Mouse (Mus musculus): ENCODE results near the gene Fam160a2.
"Not testable (repeated sequence)": the region's sequence is repeated elsewhere in the genome, so short reads cannot be mapped to it uniquely, and the experiment has no call there.

The Fam160a2 gene

DNA sequence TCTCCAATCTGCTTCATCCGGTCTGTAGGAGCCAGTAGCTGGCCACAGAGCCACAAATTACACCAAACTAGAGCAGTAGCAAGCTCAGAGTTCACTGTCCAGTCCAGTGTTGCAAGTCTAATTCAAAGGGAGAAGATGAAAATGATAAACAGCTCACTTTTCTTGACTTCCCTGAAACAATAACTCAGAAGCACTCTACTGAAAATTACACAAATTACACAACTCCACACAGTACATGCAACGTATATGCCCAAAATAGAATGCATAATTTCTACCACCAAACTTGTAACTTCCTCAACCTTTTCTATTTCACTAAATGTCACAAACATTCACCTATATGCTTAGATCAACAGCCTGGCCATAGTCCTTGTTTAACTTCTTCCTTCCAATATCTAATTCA, 9.6 kb downstream of the Fam160a2 start:
- no peak for DNase-seq

DNA sequence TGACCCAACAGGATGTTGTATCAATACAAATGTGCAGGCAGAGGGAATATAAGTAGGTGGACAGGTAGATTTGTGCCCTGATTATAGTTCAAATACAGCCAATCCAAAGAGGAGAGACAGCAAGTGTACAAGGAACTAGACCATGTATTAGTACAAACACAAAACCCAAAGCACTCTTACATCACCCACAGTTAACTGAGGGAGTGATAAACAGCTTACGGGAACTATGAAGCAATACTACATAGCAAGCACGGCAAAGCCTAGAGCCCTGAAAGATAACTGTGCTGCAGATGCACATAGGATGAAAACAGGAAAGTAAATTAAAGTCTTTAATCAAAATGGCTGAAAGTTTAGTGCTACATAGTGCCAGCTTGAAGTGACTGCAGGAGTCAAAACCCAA, 12.2 kb downstream of the Fam160a2 start:
- no peak for DNase-seq

DNA sequence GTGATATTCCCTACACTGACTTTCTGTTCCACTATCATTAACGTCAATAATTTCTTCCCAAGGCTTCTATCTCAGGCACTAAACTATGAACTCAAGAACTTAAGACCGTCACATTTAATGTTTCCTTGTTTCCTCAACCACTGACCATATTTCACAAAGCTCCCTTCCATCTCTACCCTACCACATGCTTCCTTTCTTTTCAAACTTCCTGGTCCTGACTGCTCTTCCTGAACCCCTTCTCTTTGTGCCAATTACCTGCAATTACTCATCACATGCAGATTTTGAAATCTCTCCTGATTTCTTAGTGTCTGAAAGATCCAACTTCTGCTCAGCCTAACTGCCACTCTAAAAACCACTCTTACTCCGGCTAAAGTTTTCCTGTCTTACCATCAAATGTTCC, 19.5 kb downstream of the Fam160a2 start:
- DNase-seq: no peak

DNA sequence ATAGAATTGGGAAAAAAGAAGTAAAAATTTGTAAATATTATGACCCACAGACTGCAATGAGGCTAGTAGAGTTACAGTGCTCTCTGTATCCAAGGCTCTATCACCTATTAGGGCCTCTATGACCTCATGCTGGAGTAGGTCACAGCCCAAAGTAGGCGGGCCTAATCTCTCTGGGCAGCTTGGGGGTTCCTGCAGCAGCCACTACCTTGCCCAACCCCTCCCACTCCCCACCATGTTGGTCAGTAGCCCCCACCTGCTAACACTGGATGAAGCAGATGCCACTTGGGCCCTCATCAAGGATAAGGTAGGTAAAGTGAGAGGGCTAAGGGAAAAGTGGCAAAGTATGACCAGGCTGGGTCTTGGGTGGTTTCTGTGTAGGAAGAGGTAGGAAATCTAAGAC, 25.0 kb downstream of the Fam160a2 start, which contains the start of gene Gm5901:
Gene Gm5901 (plus strand): TSS at position 173 of the 400 bp plus-strand sequence.
- no peak for DNase-seq

DNA sequence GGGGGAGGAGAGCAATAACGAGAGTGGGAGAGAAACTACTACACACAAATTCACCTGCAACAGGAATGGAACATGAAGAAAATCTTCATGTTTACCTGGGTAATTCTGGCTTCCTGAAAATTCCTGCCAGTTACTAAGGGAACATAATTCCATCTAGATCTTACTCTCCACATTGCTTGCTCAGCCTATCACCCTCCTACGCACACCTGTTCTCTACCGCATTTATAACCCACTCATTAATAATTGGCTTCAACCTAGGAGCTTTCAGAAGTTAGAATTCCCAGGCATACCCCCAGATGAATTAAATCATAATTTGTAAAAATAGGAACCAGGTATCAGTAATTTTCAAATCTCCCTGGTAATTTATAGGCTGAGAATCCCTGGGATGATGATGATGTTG, 25.9 kb downstream of the Fam160a2 start:
- no peak for DNase-seq

DNA sequence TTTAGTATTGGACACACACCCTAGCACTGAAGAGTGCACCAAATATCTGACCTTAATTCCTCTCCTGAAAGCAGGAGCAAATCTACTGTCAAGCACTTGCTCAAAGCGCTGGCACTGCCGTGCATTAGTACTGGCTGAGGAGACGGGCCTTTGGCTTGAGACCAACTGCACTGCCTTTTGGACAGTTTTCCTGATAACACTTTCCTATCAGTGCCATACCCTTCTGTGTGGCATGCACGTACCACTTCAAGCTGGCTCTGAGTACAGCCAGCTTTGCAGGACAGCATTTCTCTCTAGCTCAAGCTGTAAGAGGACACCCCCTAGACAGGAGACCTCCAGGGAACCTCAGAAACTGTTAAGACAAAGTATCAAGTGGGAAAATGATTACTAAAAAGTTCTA, 26.3 kb downstream of the Fam160a2 start:
- no peak for DNase-seq

DNA sequence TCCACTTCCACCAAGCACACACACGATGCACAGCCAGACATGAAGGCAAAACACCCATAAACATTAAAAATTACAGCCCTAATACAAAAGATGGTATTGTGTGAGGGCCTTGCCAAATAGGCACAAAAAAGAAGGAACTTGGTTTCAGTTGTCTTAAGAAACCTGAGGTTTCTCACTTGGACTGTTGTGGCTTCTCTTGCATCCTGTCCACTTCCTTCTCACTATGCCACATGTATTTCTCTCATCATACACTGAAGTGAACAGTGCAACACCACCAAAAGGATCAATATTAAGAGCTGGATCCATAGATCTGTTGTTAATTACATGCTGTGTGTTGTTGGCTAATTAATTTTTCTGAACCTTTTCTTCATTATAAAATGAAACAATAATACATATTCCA, 26.9 kb downstream of the Fam160a2 start:
- DNase-seq: no peak

DNA sequence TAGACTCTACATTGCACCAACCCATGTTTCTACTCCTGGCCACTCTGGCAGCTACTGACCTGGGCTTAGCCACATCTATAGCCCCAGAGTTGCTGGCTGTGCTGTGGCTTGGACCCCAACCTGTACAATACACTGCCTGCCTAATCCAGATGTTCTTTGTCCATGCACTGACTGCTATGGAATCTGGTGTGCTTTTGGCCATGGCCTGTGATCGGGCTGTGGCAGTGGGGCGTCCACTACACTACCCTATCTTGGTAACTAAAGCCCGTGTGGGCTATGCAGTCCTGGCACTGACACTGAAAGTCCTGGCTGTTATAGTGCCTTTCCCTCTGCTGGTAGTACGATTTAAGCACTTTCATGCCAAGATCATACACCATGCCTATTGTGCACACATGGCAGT, 31.3 kb downstream of the Fam160a2 start:
- no peak for DNase-seq

DNA sequence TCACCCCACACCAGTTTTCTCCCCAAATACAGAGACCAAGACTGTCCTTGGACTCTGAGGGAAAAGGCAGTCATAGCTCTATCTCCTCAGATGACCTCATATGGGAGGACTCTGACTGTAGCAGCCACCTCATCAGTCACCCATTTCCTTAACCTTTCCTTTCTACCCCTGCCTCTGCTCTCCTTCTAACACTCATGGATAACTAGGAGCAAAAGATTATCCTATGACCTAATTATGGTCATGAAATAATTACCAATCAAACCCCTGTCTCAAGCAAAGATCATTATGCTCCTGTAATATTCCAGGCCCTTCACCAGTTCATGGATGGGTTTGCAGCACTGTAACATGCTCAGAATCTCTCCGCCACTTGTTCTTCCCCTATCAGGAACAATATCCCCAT, 31.9 kb downstream of the Fam160a2 start, which contains the start of gene Olfr692:
Gene Olfr692 (plus strand): TSS at position 301 of the 400 bp plus-strand sequence.
- DNase-seq: no peak

DNA sequence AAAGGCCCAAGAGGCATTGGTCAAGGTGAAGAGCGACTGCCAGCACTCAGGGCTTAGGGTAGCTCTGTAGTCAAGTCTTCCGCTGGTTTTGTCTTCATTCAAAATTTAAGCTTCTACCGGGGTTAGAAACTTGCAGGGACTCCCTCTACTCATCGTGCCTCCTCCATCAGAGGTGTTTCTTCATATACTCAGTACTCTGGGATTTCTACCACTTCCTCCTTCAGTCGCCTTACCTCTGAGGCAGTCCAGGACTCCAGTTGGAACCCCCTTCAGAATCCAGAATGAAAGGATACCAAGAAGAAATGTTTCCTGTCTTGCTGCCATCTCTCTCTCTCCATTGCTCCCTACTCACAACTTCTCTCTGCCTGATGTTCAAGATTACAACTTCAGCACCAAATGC, 32.6 kb downstream of the Fam160a2 start:
- no peak for DNase-seq

DNA sequence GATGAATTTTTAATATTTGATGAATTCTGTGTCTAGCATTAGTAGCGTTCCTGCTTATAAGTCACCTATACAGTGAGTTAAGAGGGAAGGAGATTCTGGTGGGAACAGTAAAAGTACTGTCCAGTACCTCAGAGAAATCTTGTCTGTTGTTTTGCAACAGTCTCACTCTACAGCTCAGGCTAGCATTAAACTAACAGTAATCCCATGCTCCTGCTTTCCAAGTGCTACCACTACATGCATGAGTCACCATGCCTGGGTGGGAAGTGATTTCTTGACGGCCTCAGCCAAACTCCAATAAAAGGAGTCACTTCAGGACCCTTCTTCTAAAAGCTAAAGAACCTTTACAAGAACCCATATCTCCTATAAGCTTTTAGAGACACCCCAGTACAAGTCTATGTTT, 38.1 kb downstream of the Fam160a2 start:
- no peak for DNase-seq

DNA sequence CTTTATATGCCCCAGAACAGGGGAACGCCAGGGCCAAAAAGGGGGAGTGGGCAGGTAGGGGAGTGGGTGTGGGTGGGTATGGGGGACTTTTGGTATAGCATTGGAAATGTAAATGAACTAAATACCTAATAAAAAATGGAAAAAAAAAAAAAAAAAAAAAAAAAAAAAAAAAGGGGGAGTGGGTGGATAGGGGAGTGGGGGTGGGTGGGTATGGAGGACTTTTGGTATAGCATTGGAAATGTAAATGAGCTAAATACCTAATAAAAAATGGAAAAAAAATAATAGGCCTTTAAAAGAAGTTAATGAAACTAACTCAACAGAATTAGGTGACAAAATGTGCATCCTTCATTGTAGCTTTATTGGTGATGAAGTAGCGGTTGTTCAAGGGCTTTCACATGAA, 43.4 kb downstream of the Fam160a2 start:
- DNase-seq: not testable (repeated sequence)

DNA sequence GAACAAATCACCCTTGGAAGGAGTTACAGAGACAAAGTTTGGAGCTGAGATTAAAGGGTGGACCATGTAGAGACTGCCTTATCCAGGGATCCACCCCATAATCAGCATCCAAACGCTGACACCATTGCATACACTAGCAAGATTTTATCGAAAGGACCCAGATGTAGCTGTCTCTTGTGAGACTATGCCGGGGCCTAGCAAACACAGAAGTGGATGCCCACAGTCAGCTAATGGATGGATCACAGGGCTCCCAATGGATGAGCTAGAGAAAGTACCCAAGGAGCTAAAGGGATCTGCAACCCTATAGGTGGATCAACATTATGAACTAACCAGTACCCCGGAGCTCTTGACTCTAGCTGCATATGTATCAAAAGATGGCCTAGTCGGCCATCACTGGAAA, 43.8 kb downstream of the Fam160a2 start:
- not testable (repeated sequence) for DNase-seq

DNA sequence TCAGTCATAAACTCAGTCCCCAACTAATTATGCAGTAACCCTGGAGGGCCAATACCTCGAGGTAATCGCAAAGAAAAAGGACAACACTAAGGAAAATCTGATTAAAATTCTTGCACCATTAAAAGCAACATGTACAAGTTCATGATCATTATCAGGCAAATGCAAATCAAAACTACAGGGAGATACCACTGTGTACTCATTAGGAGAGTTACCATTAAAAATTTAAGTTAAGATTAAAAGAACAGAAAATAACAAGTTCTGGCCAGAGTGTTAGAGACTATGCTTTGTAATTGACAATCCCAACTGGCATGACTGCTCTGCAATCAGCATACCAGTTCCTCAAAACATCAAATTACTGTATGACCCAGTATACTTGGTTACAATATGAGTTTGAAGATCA, 57.1 kb downstream of the Fam160a2 start:
- no peak for DNase-seq

DNA sequence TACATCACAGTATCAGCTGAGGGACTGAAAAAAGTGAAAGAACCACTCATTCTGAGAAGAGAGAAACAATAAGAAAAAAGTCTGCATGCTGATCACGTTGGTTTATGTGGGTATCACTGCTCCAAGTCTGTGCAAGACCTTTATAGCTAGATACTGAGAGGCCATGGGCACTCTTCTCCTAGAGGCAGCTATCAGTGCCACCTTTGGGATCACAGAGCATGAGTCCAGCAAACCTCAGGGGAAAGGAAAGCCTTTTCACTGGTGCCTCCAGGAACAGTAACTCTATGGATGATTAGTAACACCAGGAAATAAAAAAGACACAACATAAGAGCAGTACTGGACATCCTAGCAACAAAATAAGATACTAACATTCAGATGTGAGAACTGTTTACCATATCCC, 57.7 kb downstream of the Fam160a2 start, which contains the start of gene Olfr691:
Gene Olfr691 (minus strand): TSS at position 101 of the 400 bp plus-strand sequence.
- DNase-seq: no peak

DNA sequence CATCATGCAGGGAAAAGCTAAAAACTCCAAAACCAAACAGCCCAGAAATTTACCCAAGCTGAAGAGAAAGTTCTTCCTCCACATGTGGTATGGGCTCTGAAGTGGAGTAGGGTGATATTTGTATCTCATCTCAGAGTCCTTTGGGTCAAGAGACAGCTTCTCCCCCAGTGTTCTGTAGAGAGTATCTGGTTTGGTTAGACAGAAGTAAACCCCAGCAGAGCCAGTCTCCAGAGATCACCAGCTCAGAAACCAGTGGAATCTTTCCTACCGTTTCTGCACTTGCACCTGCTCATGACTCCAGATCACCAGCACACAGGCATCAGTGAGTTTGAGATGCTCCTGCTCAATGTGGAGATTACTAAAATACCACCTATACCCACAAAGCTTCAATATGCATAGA, 65.8 kb downstream of the Fam160a2 start, which contains the start of gene Olfr690:
Gene Olfr690 (minus strand): TSS at position 101 of the 400 bp plus-strand sequence.
- no peak for DNase-seq

DNA sequence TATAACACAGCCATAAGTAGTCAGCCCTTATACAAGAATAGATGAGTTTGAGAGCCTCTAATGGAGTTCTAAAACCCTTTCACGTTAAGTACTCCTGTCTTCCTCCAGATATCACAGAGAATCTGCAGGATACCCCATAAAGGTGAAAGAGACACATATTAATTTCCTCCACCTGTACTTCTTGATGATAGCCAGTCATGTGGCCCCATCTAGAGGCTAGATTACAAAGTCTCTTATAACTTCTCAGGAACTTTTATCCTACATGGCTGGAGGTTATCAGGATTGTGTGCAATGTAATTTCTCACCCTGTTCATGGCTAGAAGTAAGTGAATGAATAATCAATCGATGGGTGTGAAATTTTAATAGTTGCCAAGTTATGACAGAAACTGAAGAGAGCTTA, 74.6 kb downstream of the Fam160a2 start:
- no peak for DNase-seq
